Mouse (Mus musculus) adrenal gland, postnatal 4 days (tissue): ENCODE data around the gene Ets1. TPM values are rescaled to one million over a fixed set of nuclear protein-coding genes. Genes with fewer than 3 reads are reported as not detected.

Experiments
- DNase-seq, 2 experiments: peaks; one replicate each; pipeline ENCODE4 v3.0.0; 2021 to 2022; ENCODE audit warnings: low spot score in 2 of 2, mixed read lengths in 2 of 2
- long read RNA-seq, 2 experiments: library from polyadenylated mRNA; stranded (forward); transcript quantifications; one replicate each; pipeline ENCODE4 v2.0.0; 2021
- total RNA-seq, 2 experiments: library from RNA; stranded (reverse); gene quantifications; 2 replicates each; pipeline ENCODE4 v1.2.3; 2021

The Ets1 gene
- 10 to 100 TPM; 58.6 to 60.8 TPM for total RNA-seq
- long read RNA-seq, experiment 1, full-length matches to known transcripts: 15 of 21 reads
- long read RNA-seq, experiment 1, partial matches to known transcripts: 0 of 21 reads
- long read RNA-seq, experiment 1, other reads (novel, unspliced or antisense): 6 of 21 reads
- long read RNA-seq, experiment 2, full-length matches to known transcripts: 14 of 43 reads
- long read RNA-seq, experiment 2, partial matches to known transcripts: 4 of 43 reads
- long read RNA-seq, experiment 2, other reads (novel, unspliced or antisense): 25 of 43 reads

DNA sequence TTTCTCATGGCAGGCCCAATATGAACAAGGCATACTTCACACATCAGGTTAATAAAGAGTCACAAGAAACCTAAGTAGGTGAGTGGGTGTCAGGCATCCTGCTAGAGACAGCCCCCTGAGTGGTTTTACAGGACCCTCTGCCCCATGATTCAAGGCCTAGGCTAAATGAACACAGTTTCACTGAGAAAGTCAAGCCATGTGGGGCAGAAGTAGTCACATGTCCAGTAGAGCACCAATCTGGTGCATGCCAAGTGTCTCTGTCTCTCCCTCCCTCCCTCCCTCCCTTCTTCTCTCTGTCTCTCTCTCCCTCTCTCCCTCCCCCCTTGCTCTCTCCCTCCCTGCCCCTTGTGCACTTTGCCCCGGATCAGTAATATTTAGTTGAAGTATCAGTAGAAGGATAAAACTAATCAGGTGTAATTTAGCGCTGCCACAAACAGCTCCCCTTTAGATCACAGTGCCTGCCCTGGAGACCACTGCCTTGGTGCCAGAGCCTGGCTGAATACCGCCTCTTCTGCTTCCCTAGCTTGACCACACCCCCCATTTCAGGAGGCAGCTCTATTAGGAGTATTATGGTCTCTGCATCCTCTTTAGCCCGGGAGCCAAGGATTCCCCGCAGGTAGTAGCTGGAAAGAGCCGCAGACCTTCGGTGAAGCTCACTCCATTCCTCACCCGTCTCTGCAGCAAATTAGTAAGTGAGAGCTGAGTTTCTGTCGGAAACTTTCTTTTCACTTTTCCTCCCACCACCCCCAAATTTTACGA lies at the start of gene Ets1:
Gene Ets1 (plus strand): TSS at position 595 of the 759 bp plus-strand sequence.
- DNase-seq: no peak

DNA sequence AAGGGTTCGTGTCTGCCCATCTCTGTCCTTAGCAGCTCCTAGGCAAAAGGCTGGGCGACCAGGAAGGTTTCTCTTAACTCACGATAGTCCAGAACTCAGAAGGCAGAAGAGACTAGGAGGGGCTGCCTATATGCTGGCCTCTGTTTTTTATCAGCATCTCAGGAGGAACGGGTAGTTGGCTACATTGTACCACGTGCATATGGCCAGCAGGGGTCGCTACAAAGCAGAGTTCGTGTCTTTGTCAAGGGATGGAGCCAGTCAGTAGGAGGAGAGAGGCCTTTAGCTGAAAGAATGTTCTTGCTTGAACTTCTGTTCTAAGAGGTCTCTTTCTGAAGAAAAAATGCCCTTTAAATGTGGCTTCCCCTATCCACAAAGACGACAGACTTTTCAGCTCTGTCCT lies 46.1 kb upstream of the Ets1 start:
- DNase-seq: peak; percentile 38 to 69

DNA sequence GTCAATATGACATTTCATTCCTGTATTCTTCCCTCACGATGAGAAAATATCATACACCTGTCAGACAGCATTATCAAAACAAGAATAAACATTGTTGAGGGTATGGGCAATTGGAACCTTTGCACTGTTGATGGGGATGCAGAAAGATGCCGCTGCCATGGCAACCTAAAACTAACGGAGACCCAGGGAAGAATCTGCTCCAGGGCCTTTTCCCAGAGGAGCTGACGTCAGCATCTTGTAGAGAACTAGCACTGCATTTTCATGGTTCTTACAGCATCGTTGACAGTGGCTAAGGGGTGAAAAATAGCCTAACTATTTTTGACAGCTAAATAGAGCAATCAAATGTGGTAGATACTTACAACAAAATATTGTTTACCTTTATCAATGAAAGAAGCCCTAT lies 45.5 kb upstream of the Ets1 start:
- no peak for DNase-seq

DNA sequence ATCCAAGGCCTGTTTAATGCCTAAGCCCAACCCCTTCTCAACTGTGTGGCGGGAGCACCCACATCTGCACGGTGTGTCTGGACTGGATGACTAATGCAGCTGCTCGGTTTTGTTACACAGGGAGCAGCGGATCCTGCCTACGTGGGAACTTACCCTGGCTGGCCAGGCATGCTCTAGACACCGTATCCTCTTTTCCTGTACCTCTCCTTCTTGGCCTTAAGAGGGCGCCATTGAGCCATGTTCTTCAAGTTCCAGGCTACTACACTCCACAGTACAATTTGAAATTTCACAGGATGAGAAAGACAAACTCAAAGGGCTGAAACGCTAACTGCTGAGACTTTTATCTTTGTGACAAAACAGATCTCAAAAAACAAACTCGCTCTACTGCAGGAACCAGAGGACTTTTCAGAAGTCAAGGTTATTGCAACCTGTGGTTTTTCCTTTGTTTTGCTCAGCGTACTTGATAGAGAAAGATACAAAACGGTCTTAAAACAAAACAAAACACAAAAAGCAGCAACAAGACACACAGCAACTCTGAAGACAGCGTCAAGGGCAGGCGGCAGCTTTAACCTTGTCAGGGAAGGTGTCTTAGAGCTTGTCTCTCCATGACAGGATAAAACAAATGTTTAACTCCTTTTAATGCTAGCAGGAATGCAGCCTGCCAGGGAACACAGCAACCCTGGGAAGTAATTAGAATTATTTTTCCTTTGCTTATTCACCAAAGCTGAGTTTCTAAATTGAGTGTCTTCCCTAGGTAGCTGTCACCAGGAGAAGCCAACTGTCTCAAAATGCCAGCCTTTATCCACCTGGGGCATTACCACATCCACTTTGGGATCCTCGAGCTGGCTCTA lies 44.1 kb upstream of the Ets1 start:
- DNase-seq: peak; percentile 18 to 49

DNA sequence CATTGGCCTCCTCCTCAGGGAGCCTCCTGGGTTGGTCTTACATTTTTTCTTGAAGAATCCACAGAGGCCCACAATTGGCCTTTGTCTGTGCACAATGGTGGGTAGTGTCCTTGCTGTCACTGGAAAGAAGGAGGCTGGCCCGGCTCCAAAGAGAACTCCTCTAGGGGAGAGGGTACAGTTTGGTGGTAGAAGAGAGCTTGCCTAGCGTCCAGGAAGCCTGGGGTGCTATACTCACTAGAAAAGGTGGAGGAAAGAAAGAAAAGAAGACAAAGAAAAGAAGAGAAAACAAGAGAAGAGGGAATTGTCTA lies 43.5 kb upstream of the Ets1 start:
- DNase-seq: no peak

DNA sequence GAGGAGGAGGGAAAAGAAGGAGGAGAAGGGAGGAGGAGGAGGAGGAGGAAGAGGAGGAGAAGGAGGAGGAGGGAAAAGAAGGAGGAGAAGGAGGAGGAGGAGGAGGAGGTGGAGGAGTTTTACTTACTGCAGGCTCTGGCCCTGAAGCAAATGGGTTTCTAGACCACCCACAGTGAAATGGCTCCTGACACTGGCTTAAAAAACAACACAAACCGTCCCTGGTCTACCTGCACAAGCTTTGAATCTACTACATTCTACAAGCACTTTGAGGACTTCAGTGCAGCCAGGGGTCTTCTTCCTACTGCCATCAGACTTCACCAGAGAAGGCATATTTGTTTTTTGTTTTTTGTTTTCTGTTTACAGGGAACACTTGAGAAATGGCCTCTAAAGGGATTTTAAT lies 42.2 kb upstream of the Ets1 start:
- no peak for DNase-seq

DNA sequence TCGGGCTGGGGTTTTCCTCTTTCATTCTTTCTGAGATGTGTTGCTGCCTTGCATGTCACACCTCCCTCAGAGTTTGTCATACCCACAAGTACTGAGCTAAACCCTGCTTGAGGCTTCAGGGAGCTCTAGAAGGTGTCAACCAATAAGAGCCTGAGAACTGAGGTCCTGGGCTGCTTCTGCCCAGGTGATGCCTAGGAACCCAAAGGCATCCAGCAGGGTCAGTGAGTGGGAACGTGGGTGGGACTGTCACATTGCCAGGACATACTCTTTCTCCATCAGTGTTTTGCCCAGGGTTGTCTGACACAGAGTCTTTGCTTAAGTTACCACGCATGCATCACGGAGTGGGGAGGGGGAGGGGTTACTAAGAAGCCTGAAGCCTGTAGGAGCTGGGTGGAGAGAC lies 41.7 kb upstream of the Ets1 start:
- no peak for DNase-seq

DNA sequence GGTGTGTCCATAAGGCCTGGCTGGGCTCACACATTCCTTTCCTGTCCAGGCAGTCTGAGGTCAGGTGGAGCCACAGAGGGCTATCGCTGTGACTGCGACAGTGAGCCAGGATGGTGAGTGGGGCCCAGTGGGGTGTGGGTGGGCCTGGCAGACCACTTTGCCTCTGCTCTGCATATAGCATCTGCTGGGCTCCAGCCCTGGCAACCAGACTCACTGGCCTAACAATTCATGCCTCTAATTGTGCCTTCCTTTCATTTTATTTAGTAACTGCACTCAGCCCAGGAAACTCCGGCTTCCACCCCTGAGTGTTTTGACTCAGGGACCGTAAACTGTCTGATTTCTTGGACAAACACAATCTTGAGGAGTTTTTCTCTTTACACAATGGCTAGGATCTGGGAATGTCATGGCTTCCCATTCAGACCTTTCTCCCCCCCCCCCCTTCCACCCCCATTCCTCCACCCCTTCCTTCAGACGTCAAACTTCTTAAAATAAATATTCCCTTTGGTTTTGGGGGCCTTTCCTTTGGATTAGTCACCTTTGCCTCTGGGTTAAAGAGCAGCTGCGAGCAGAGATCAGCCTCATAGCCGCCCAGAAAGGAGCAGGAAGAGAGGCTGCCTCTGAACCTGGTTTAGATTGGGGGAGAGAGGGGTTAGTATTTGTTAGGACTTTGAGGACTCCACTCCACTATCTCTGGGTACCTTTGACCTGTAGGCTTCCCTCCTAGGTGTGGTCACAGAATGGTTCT lies 40.8 kb upstream of the Ets1 start:
- no peak for DNase-seq

DNA sequence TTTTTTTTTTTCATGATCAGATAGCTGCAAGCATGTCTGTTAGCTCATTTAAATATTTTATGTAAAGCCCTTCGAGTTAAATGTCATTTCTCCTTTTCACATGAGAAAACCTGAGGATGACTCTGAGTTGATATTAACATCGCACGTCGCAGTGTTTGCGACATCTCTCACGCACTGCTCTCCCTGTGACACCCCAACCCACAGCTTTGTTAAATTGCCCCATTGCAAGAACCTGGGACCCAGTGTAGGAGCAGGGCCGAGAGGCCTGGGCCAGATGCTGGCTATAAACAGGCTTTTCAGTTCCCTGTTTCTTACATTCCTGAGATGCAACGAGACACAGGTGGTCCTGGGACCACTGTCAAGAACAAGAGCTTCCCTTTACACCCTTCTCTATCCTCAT lies 39.7 kb upstream of the Ets1 start:
- no peak for DNase-seq

DNA sequence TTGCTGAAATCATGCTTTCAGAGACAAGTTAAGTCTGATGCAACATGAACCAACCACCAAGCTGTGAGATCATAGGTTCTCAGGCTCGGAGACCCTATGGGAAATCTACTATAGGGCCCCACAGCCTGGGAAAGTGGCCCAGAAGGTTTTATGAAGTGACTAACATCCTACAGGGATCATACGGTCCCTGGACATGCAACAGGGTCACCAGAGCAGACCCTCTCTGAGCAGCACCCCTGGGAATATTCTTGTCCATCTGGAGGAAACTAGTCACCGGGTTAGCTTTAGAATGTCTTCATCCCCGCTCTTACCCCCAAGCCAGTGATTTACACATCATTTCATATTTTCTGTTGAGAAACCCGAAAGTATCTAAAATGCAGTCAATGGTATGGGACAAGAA lies 34.1 kb upstream of the Ets1 start:
- no peak for DNase-seq

DNA sequence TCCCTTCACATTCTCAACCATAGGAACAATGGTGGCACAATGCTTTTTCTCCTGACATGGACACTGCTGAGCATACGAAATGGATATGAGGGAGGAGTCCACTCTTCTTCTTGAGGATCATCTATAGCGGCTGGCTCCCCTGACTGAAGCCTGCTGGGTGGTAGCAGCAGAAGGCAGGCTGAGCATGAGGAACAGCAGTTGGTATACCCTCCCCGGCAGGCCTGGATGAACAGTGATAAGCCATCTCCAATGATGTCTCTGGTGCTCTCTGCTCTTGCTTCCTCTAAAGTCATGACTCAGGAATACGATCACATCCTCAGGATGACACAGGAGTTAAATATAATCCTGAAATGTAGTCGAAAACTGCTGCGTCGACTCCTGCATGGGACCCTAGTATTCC lies 32.9 kb upstream of the Ets1 start:
- no peak for DNase-seq

DNA sequence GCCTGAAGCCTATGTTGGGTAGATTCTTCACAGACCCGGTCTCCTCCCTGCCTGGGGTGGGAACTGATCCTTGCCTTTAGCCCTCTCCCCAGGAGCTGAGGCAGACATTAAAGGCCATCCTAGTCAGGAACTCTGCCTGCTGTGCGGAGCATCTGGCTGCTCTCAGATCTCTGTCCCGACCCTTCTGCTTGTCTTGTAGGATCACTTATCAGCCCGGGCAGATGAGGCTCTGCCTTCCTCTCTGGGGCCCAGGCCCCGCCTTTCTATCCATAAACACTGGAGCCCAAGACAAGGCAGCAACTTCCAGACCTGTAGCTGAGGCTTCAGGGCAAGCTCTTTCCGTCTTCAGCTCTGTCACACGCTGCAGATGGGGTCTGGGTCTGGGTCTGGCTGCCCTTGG lies 28.8 kb upstream of the Ets1 start:
- no peak for DNase-seq

DNA sequence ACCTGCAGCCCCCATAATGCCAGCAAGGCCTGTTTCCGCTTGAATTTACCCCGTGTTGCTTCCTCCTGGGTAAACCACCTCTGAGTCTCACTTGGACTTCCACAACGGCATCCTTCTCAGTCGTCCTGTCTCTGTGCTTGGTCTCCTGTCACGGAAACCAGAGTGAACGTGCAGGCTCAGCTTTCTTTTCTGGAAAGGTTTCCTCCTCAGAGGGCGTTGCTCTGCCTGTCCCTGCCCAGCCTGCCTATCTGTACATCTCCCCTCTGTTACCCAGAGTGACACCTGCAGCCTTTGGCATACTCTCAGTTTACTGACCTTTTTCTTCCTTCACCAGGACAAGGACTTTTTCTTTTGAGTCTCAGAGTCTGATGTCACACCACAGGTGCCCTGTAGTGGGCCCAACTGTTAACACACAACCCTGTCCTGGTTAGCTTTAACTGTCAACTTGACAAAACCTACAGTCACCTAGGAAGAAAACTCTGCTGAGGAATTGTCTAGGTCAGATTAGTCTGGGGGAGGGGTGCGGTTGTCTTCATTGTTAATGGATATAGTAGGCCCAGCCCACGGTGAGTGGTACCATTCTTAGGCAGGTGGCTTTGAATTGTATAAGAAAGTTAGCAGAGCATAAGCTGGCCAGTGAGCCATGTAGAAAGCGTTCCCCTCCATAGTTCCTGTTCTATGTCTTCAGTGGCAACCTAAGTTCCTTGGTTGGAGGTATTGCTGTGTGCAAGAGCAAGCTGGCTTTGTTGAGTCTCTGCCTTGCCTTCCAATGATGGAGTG lies 27.0 kb upstream of the Ets1 start:
- no peak for DNase-seq

DNA sequence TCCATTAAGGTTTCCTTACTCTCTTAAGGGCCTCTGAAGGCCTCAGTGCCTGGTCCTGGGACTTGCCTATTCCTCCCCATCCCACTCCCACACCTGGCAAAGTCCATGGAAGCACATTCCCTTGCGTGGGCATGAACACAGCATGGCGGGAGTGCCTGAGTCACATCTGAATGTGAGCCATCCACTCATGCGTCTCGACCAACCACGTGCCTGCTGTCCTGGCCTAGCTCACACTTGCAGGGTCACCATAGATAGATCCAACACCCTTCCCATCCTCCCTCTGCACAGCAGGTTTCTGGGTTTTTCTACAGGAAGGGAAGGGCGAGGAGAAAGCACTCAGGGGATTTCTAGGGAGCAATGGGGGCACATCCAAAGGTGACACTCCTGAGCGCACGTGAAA lies 25.8 kb upstream of the Ets1 start:
- no peak for DNase-seq

DNA sequence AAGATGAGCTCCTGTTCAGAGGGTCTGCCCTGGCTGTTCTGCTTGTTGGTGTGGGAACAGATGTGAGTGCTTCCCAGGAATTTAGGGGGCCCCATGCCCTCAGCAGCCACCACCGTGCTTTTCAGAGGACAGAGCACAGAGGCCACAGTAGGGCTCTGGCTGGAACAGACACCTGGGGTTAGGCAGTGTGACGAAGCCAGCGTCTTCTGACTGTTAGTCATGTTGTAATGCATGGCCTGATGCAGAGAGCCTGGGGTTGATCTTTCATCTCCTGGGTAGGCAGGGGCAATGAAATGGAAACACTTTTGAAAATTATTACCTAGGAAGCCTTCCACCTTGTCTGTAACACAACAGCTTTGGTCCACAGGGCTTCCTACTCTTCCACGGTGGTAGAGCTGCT lies 25.4 kb upstream of the Ets1 start:
- DNase-seq: no peak

DNA sequence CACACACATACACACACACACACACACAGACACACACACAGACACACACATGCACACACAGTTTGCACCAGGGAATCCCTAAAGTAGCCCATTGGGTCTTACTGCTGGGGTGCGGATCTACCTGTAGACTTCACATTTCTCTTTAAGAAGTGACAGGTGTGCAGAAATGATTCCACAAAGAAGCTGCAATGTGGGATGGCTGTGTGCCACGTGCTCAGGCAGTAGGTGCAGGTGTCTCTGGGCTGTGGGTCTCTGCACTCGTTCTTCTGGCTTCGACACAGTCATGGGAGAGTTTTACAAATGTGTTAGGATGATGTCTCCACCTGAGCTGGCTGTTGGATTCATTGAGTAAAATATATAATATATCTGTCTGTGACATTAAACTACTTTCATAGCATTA lies 24.7 kb upstream of the Ets1 start:
- no peak for DNase-seq

DNA sequence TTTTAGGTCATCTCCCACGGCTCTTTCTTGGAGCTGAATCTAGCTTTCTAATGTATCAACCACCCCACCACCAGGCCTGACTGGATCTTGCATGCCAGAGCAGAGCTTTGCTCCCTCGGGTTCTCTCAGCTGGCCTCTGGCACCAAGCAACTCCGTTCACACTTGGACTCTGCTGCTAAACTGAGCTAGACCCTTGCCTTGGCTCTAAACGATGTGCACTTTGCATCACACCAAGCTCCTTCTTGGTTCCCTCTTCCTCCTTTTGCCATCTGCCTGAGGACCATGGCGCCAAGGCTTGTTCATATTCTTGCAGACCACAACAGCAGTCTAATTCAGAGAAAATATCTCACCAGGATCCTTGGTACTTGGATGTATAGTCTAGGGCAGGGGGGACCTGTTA lies 23.6 kb upstream of the Ets1 start:
- no peak for DNase-seq

DNA sequence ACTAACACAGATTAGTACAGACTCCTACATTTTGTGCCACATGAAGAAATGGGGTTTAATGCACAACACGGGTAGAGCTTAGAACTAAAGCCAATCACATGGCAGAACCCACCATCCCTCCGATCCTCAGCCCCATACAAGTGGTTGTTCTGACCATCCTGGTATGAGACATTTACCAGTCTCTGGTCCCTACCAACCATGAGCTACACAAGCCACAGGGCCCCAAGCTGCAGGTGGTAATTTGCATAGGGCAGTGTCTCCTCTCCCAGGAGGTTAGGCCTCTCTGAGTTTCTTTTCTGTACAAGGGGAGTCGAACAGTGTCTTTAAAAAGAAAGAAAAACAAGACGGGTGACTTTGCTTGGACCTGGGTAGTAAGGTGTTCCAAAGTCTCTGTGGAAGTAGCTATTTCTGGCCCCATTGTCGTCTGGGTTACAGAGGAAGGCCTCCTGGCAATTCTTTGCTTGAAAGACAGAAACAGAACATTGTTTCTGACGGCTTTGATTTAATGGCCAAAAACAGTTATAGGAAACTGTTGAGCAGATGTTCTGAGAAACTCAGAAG lies 23.1 kb upstream of the Ets1 start:
- DNase-seq: no peak

DNA sequence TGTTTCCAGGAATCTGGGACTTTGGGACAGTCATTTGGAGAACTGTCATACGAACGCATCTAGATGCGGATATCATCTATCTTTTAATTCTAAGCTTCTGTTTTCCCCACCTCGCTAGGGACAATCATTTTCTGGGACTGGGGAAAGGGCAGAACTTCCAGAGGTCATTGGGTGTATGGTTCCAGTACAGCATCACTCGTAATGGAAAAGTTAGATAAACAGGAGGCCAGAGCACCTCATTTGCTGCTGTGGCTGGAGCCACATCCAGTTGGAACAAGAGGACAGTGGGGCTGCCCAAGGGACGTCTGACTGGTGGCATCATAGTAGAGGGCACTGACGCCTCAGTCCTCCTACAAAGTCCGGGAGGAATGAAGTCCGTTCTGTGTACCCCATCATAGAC lies 21.8 kb upstream of the Ets1 start:
- no peak for DNase-seq

DNA sequence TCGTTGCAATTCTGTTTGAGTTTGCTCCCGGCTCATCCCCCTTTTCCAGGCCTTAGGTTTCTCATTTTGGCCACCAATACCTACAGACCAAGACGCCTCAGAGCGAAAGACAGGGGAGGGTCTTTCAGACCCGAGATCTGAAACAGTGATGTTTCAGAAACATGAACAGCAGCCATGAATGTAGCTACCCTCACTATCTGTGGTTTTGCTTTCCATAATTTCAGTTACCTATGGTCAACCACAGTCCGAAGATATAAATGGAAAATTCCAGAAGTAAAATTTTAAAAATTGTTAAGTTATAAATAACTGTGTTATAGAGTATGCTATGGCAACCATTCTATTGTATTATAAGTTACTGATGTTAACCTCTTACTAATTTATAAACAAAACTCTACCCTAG lies 20.6 kb upstream of the Ets1 start:
- no peak for DNase-seq

DNA sequence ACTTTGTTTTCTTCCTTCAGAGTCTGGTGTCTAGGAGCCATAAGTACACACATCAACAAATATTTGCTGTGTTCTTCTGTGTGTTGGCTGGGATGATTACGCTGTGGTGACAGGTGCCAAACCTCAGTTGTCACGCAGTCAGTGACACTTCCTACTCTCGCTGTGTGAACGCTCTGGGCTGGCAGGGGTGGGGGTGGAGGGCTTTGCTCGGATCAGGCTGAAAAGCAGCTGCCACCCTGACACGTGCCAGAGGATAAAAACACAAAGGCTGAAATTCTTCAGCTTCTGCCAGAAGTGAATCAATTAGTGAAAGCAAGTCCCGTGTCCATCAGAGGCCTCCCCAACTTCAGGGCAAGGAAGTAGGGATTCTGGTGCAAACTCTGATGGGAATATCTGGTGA lies 20.0 kb upstream of the Ets1 start:
- no peak for DNase-seq
